Mouse (Mus musculus): ENCODE data around the gene Eif2ak4. TPM values are rescaled to one million over a fixed set of nuclear protein-coding genes. Genes with fewer than 3 reads are reported as not detected.

The Eif2ak4 gene
- total RNA-seq (2014; fragmentation: Nextera tagmentation) (35.4 and 38.2 TPM in 2 replicates), total RNA-seq (2017) (23.1 and 23.9 TPM in 2 replicates), polyA plus RNA-seq (2012) (12.4 TPM in 2 replicates)

- no peak for TF ChIP-seq CTCF (IDR thresholded peaks at IDR 0.05; ENCODE audit: low read depth, low read length)
- no peak for TF ChIP-seq GATA1 (IDR thresholded peaks at IDR 0.05; ENCODE audit: borderline replicate concordance, low read length)
- no peak for TF ChIP-seq GATA2 (IDR thresholded peaks at IDR 0.05; ENCODE audit: borderline replicate concordance, low read depth, low read length)
- TF ChIP-seq TAL1 (conservative IDR thresholded peaks at IDR 0.05; ENCODE audit: low read depth, low read length): no peak
- no peak for TF ChIP-seq POLR2AphosphoS5 (IDR thresholded peaks at IDR 0.05; ENCODE audit: insufficient replicate concordance, low read depth, low read length)
- DNase-seq (ENCODE audit: low spot score) (peak; percentile 91), ATAC-seq (ENCODE audit: extremely low read depth, insufficient number of reproducible peaks, low FRiP score, poor library complexity, severe bottlenecking) (peak; percentile 93)
- H3K27me3 ChIP-seq (ENCODE audit: insufficient read depth, low read length): no peaks in the 10 kb centered on the region
- H3K36me3 ChIP-seq (replicated peaks): peaks cover 4% of the 10 kb centered on the region
- H3K9me3 ChIP-seq (replicated peaks): no peaks in the 10 kb centered on the region
- peaks cover 43% of the 10 kb centered on the region for H3K4me1 ChIP-seq (ENCODE audit: insufficient read depth, low read depth, low read length)
- H3K4me3 ChIP-seq (ENCODE audit: low read depth, low read length): peak within 1 kb of the TSS; percentile 87
These were observed at the start of gene Eif2ak4 for GRCm38 (mm10) chr2:118388341-118389335. Eif2ak4 (plus strand) TSS chr2:118388618.

- DNase-seq (ENCODE audit: low spot score) (no peak), ATAC-seq (ENCODE audit: extremely low read depth, insufficient number of reproducible peaks, low FRiP score, poor library complexity, severe bottlenecking) (no peak)
- no peaks in the 10 kb centered on the region for H3K27me3 ChIP-seq (ENCODE audit: insufficient read depth, low read length)
- H3K9me3 ChIP-seq (replicated peaks): no peaks in the 10 kb centered on the region
- no peak overlapping the region for H3K4me3 ChIP-seq (ENCODE audit: low read depth, low read length)
- TF ChIP-seq CTCF (IDR thresholded peaks at IDR 0.05; ENCODE audit: low read depth, low read length) (no peak), TAL1 (conservative IDR thresholded peaks at IDR 0.05; ENCODE audit: low read depth, low read length) (no peak), GATA1 (IDR thresholded peaks at IDR 0.05; ENCODE audit: borderline replicate concordance, low read length) (no peak), POLR2AphosphoS5 (IDR thresholded peaks at IDR 0.05; ENCODE audit: insufficient replicate concordance, low read depth, low read length) (no peak), GATA2 (IDR thresholded peaks at IDR 0.05; ENCODE audit: borderline replicate concordance, low read depth, low read length) (no peak)
- no peaks in the 10 kb centered on the region for H3K36me3 ChIP-seq (replicated peaks)
- no peaks in the 10 kb centered on the region for H3K4me1 ChIP-seq (ENCODE audit: insufficient read depth, low read depth, low read length)
These were observed 47.1 kb upstream of the Eif2ak4 start for GRCm38 (mm10) chr2:118341295-118341694.

GRCm38 (mm10) chr2:118343897-118344296 is 44.5 kb upstream of the Eif2ak4 start:
- Histone ChIP-seq H3K4me1 (ENCODE audit: insufficient read depth, low read depth, low read length) (no peaks in the 10 kb centered on the region), H3K4me3 (ENCODE audit: low read depth, low read length) (no peak overlapping the region), H3K9me3 (replicated peaks) (no peaks in the 10 kb centered on the region), H3K27me3 (ENCODE audit: insufficient read depth, low read length) (peaks cover 2% of the 10 kb centered on the region; the same call in 1 of the 2 replicates), H3K36me3 (replicated peaks) (no peaks in the 10 kb centered on the region)
- no peak for TF ChIP-seq CTCF (IDR thresholded peaks at IDR 0.05; ENCODE audit: low read depth, low read length)
- TF ChIP-seq TAL1 (conservative IDR thresholded peaks at IDR 0.05; ENCODE audit: low read depth, low read length): no peak
- no peak for TF ChIP-seq POLR2AphosphoS5 (IDR thresholded peaks at IDR 0.05; ENCODE audit: insufficient replicate concordance, low read depth, low read length)
- TF ChIP-seq GATA2 (IDR thresholded peaks at IDR 0.05; ENCODE audit: borderline replicate concordance, low read depth, low read length): no peak
- TF ChIP-seq GATA1 (IDR thresholded peaks at IDR 0.05; ENCODE audit: borderline replicate concordance, low read length): no peak
- DNase-seq (ENCODE audit: low spot score): no peak
- no peak for ATAC-seq (ENCODE audit: extremely low read depth, insufficient number of reproducible peaks, low FRiP score, poor library complexity, severe bottlenecking)

- ATAC-seq (ENCODE audit: extremely low read depth, insufficient number of reproducible peaks, low FRiP score, poor library complexity, severe bottlenecking) (no peak), DNase-seq (ENCODE audit: low spot score) (no peak)
- H3K4me1 ChIP-seq (ENCODE audit: insufficient read depth, low read depth, low read length): no peaks in the 10 kb centered on the region
- H3K4me3 ChIP-seq (ENCODE audit: low read depth, low read length): no peak overlapping the region
- H3K36me3 ChIP-seq (replicated peaks): no peaks in the 10 kb centered on the region
- H3K27me3 ChIP-seq (ENCODE audit: insufficient read depth, low read length): peaks cover 5% of the 10 kb centered on the region; the same call in 1 of the 2 replicates
- no peaks in the 10 kb centered on the region for H3K9me3 ChIP-seq (replicated peaks)
- TF ChIP-seq POLR2AphosphoS5 (IDR thresholded peaks at IDR 0.05; ENCODE audit: insufficient replicate concordance, low read depth, low read length): no peak
- no peak for TF ChIP-seq GATA1 (IDR thresholded peaks at IDR 0.05; ENCODE audit: borderline replicate concordance, low read length)
- no peak for TF ChIP-seq GATA2 (IDR thresholded peaks at IDR 0.05; ENCODE audit: borderline replicate concordance, low read depth, low read length)
- TF ChIP-seq CTCF (IDR thresholded peaks at IDR 0.05; ENCODE audit: low read depth, low read length): no peak
- no peak for TF ChIP-seq TAL1 (conservative IDR thresholded peaks at IDR 0.05; ENCODE audit: low read depth, low read length)
These were observed 42.9 kb upstream of the Eif2ak4 start for GRCm38 (mm10) chr2:118345535-118345934.

- Histone ChIP-seq H3K27me3 (ENCODE audit: insufficient read depth, low read length) (peaks cover 7% of the 10 kb centered on the region; the same call in 1 of the 2 replicates), H3K4me3 (ENCODE audit: low read depth, low read length) (no peak overlapping the region), H3K4me1 (ENCODE audit: insufficient read depth, low read depth, low read length) (no peaks in the 10 kb centered on the region), H3K36me3 (replicated peaks) (no peaks in the 10 kb centered on the region), H3K9me3 (replicated peaks) (no peaks in the 10 kb centered on the region)
- no peak for ATAC-seq (ENCODE audit: extremely low read depth, insufficient number of reproducible peaks, low FRiP score, poor library complexity, severe bottlenecking)
- TF ChIP-seq CTCF (IDR thresholded peaks at IDR 0.05; ENCODE audit: low read depth, low read length) (no peak), TAL1 (conservative IDR thresholded peaks at IDR 0.05; ENCODE audit: low read depth, low read length) (no peak), GATA1 (IDR thresholded peaks at IDR 0.05; ENCODE audit: borderline replicate concordance, low read length) (no peak), GATA2 (IDR thresholded peaks at IDR 0.05; ENCODE audit: borderline replicate concordance, low read depth, low read length) (no peak), POLR2AphosphoS5 (IDR thresholded peaks at IDR 0.05; ENCODE audit: insufficient replicate concordance, low read depth, low read length) (no peak)
- DNase-seq (ENCODE audit: low spot score): no peak
These were observed 34.9 kb upstream of the Eif2ak4 start for GRCm38 (mm10) chr2:118353498-118353897.

GRCm38 (mm10) chr2:118353916-118354403 is 34.5 kb upstream of the Eif2ak4 start:
- TF ChIP-seq GATA1 (IDR thresholded peaks at IDR 0.05; ENCODE audit: borderline replicate concordance, low read length) (no peak), CTCF (IDR thresholded peaks at IDR 0.05; ENCODE audit: low read depth, low read length) (no peak), GATA2 (IDR thresholded peaks at IDR 0.05; ENCODE audit: borderline replicate concordance, low read depth, low read length) (no peak), TAL1 (conservative IDR thresholded peaks at IDR 0.05; ENCODE audit: low read depth, low read length) (no peak)
- no peak for DNase-seq (ENCODE audit: low spot score)
- Histone ChIP-seq H3K27me3 (ENCODE audit: insufficient read depth, low read length) (peaks cover 4% of the 10 kb centered on the region; the same call in 1 of the 2 replicates), H3K4me1 (ENCODE audit: insufficient read depth, low read depth, low read length) (no peaks in the 10 kb centered on the region), H3K36me3 (replicated peaks) (no peaks in the 10 kb centered on the region), H3K9me3 (replicated peaks) (no peaks in the 10 kb centered on the region), H3K4me3 (ENCODE audit: low read depth, low read length) (no peak overlapping the region)
- ATAC-seq (ENCODE audit: extremely low read depth, insufficient number of reproducible peaks, low FRiP score, poor library complexity, severe bottlenecking): no peak

Measured in G1E (cell line).